Mouse (Mus musculus) midbrain, postnatal 0 days (tissue): ENCODE results near the gene Cenpt. TPM values are rescaled to one million over a fixed set of nuclear protein-coding genes. Genes with fewer than 3 reads are reported as not detected.

Experiments used
- ATAC-seq: fragments of 200-750 bp; cut with Nextera tagmentation; 2 replicates; pipeline ENCODE4 v1.8.0; 2017; ENCODE audit warnings: moderate number of reproducible peaks, mild to moderate bottlenecking, moderate TSS enrichment, moderate library complexity; ENCODE audit not compliant: low FRiP score
- DNase-seq: peaks from one replicate; pipeline ENCODE4 v3.0.0-alpha.2; 2015; ENCODE audit warnings: low spot score
- H3K27ac ChIP-seq: fragments of 300-500 bp; sonication (generic); 2 replicates; pipeline ENCODE4 v1.5.1; 2014; ENCODE audit warnings: low read depth, mild to moderate bottlenecking, low read length, mixed read lengths
- H3K27me3 ChIP-seq: fragments of 300-500 bp; sonication (generic); 2 replicates; pipeline ENCODE4 v1.6.1; 2014; ENCODE audit warnings: low read length, control low read depth, mixed read lengths; ENCODE audit not compliant: insufficient read depth
- H3K36me3 ChIP-seq: fragments of 300-500 bp; sonication (generic); 2 replicates; pipeline ENCODE4 v1.6.1; 2014; ENCODE audit warnings: low read length, control low read depth, mixed read lengths; ENCODE audit not compliant: insufficient read depth
- H3K4me1 ChIP-seq: fragments of 300-500 bp; sonication (generic); 2 replicates; pipeline ENCODE4 v1.6.1; 2014; ENCODE audit warnings: mild to moderate bottlenecking, control low read depth, antibody characterized with exemption, low read length, mixed read lengths; ENCODE audit not compliant: insufficient read depth
- H3K4me2 ChIP-seq: fragments of 300-500 bp; sonication (generic); 2 replicates; pipeline ENCODE4 v1.6.1; 2014; ENCODE audit warnings: low read depth, mild to moderate bottlenecking, low read length, mixed read lengths; ENCODE audit not compliant: poor library complexity, severe bottlenecking
- H3K4me3 ChIP-seq: fragments of 300-500 bp; sonication (generic); 2 replicates; pipeline ENCODE4 v1.5.1; 2014; ENCODE audit warnings: low read depth, mild to moderate bottlenecking, low read length, moderate library complexity
- H3K9ac ChIP-seq: fragments of 300-500 bp; sonication (generic); replicated peaks from 2 replicates; pipeline ENCODE4 v1.6.1; 2014; ENCODE audit warnings: mild to moderate bottlenecking, low read length, moderate library complexity, mixed read lengths; ENCODE audit not compliant: poor library complexity, severe bottlenecking
- H3K9me3 ChIP-seq: fragments of 300-500 bp; sonication (generic); 2 replicates; pipeline ENCODE4 v1.6.1; 2016; ENCODE audit warnings: low read length, control low read depth
- CTCF ChIP-seq: IDR thresholded peaks from 2 replicates; pipeline ENCODE4 v1.5.1; 2016; ENCODE audit warnings: antibody characterized with exemption, mild to moderate bottlenecking
- WGBS: fragments of 180-500 bp; shearing (Covaris S2); extraction: QIAGEN DNeasy Blood & Tissue Kit; methylation state at CpG from one replicate; pipeline ENCODE4 v1.1.7; 2014; 5-methylcytosine and 5-hydroxymethylcytosine counted together
- polyA plus RNA-seq: library from polyadenylated mRNA; unstranded; fragments of >200 nt; fragmentation: Nextera tagmentation; extraction: Ambion mirVana; gene quantifications from 2 replicates; pipeline ENCODE4 v1.2.1, GENCODE M21; 2015
- total RNA-seq: library from RNA; depleted of rRNA; stranded (reverse); fragments of >200 nt; gene quantifications from 2 replicates; pipeline ENCODE4 v1.2.3, GENCODE M21; 2014; rRNA removed

Cenpt gene
- total RNA-seq (44.8 and 48.6 TPM in 2 replicates), polyA plus RNA-seq (45.2 and 48.7 TPM in 2 replicates)

DNA sequence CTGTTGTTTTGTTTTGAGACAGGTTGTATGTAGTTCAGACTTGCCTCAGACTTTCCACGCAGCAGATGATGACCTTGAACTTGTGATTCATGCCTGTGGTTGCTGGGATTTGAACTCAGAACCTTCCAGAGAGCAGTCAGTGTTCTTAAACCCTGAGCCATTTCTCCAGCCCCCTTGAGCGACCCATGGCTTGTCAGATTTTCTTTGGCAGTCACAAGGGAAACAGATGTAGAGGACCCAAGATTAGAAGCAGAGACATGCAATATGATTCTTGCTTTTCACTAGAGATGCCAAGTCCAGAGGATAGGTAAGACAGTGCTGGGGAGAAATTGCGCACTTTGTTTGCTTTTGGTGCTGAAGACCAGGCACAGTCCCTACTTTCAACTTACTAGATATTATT is at the start of gene Cenpt:
TSS of gene Cenpt (minus strand) at position 101 of the 400 bp plus-strand sequence.
- Histone ChIP-seq H3K27me3 (no peaks in the 10 kb centered on the region), H3K4me2 (no peak within 1 kb of the TSS), H3K4me1 (peaks cover 17% of the 10 kb centered on the region), H3K9me3 (no peaks in the 10 kb centered on the region), H3K27ac (no peak within 1 kb of the TSS), H3K4me3 (peak within 1 kb of the TSS; percentile 69; the same call in 1 of the 2 replicates), H3K9ac (no peak within 1 kb of the TSS), H3K36me3 (peaks cover 11% of the 10 kb centered on the region)
- WGBS, result 93% methylated on average over 3 of the region's 3 CpGs
- no peak for DNase-seq
- no peak for ATAC-seq
- no peak for TF ChIP-seq CTCF

- TF ChIP-seq CTCF, result no peak
- peak overlapping the region; percentile 98 for H3K9ac ChIP-seq
- no peak for ATAC-seq
- 33% methylated on average over 16 of the region's 16 CpGs for WGBS
- peak overlapping the region; percentile 88 for H3K27ac ChIP-seq
- no peaks in the 10 kb centered on the region for H3K9me3 ChIP-seq
- H3K36me3 ChIP-seq, result no peaks in the 10 kb centered on the region
- DNase-seq, result peak; percentile 10
- H3K4me1 ChIP-seq, result no peaks in the 10 kb centered on the region
- peak overlapping the region; percentile 93 for H3K4me3 ChIP-seq
- no peaks in the 10 kb centered on the region for H3K27me3 ChIP-seq
- peak overlapping the region; percentile 64 for H3K4me2 ChIP-seq
Observed at GRCm38 (mm10) chr8:105900941-105901616, 48.0 kb upstream of the Cenpt start.

DNA sequence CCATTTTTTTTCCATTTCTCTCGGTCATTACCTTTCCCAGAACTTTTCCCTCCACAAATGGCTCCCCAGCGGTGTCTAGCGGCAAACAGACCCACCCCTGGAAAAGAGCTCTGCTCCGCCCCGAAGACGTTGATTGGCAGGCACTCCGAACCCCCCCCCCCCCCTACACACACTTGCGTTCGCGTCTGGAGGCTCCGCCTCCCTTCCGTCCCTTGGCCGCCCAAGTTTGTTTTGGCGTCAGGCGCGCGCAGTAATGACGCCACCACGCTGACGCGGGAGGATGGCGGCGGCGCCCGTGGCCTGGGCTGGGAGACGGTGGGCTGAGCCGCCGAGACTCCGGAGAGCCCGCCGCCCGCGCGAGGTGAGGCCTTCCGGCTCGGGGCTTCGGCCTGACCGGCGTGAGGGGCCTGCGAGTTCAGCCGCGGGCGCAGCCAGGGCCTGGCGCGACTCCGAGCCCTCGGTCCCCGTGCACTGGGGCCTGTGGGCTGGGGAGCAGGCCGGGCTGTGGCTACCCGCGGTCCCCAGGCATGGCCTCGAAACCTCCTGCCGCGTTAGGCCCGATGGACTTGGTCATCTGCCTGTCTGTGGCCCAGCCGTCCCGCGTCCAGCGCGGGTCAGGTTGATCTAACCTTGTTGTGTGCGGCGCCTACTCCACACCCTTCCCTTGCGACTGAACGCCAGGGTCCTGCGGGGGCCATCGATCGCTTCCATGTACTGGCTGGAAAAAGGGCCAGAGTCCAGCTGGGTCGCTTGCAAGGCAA is 47.3 kb upstream of the Cenpt start, which contains the start of gene Pskh1:
TSS of gene Pskh1 (plus strand) at position 262 of the 761 bp plus-strand sequence.
- 0 out of 2 replicates have a peak, but pooled peaks have one; percentile 5 for TF ChIP-seq CTCF
- WGBS, result under 1% methylated on average over 68 of the region's 68 CpGs
- Histone ChIP-seq H3K4me2 (peak within 1 kb of the TSS; percentile 64), H3K9me3 (no peaks in the 10 kb centered on the region), H3K27me3 (no peaks in the 10 kb centered on the region), H3K27ac (peak within 1 kb of the TSS; percentile 88), H3K9ac (peak within 1 kb of the TSS; percentile 98), H3K36me3 (no peaks in the 10 kb centered on the region), H3K4me3 (peak within 1 kb of the TSS; percentile 93), H3K4me1 (no peaks in the 10 kb centered on the region)
- peak; percentile 94 for DNase-seq
- peak; percentile 95 for ATAC-seq

- Histone ChIP-seq H3K9me3 (no peaks in the 10 kb centered on the region), H3K4me2 (no peak overlapping the region), H3K27me3 (no peaks in the 10 kb centered on the region), H3K9ac (no peak overlapping the region), H3K4me3 (no peak overlapping the region), H3K36me3 (peaks cover 8% of the 10 kb centered on the region; the same call in 1 of the 2 replicates), H3K27ac (no peak overlapping the region), H3K4me1 (no peaks in the 10 kb centered on the region)
- WGBS, result 80% methylated on average over 9 of the region's 9 CpGs
- no peak for TF ChIP-seq CTCF
- DNase-seq (no peak), ATAC-seq (no peak)
Observed at GRCm38 (mm10) chr8:105897801-105898480, 44.9 kb upstream of the Cenpt start.

- Histone ChIP-seq H3K4me1 (no peaks in the 10 kb centered on the region), H3K4me3 (no peak within 1 kb of the TSS), H3K27me3 (no peaks in the 10 kb centered on the region), H3K9me3 (no peaks in the 10 kb centered on the region), H3K9ac (peak within 1 kb of the TSS; percentile 33; the same call in 1 of the 2 replicates), H3K36me3 (peaks cover 51% of the 10 kb centered on the region), H3K27ac (no peak within 1 kb of the TSS), H3K4me2 (no peak within 1 kb of the TSS)
- ATAC-seq (peak; percentile 79), DNase-seq (peak; percentile 91)
- TF ChIP-seq CTCF, result no peak; the same call in 1 of the 2 replicates
- WGBS, result 5% methylated on average over 11 of the region's 11 CpGs
Observed at GRCm38 (mm10) chr8:105893339-105893738, 40.3 kb upstream of the Cenpt start, which contains the start of gene Nrn1l. TSS of gene Nrn1l (plus strand) at chr8:105893567.
